Mouse (Mus musculus): Measurements from ENCODE around the gene Ust.

The Ust gene

GRCm38 (mm10) chr10:8339645-8340428, 178.8 kb downstream of the Ust start:
- DNase-seq (ENCODE audit: extremely low read depth, insufficient read length, low spot score) = no peak

GRCm38 (mm10) chr10:8336601-8337000, 182.0 kb downstream of the Ust start:
- DNase-seq (ENCODE audit: extremely low read depth, insufficient read length, low spot score) = no peak

- peak; percentile 35 for DNase-seq (ENCODE audit: extremely low read depth, insufficient read length, low spot score)
Observed at GRCm38 (mm10) chr10:8330958-8331357, 187.7 kb downstream of the Ust start.

GRCm38 (mm10) chr10:8330006-8330405, 188.6 kb downstream of the Ust start:
- DNase-seq (ENCODE audit: extremely low read depth, insufficient read length, low spot score) = no peak

- no peak for DNase-seq (ENCODE audit: extremely low read depth, insufficient read length, low spot score)
Observed at GRCm38 (mm10) chr10:8323304-8323765, 195.3 kb downstream of the Ust start.

GRCm38 (mm10) chr10:8320771-8321170, 197.9 kb downstream of the Ust start:
- DNase-seq (ENCODE audit: extremely low read depth, insufficient read length, low spot score) = no peak

GRCm38 (mm10) chr10:8309435-8309834, 209.2 kb downstream of the Ust start:
- DNase-seq (ENCODE audit: extremely low read depth, insufficient read length, low spot score) = no peak

GRCm38 (mm10) chr10:8304211-8304610, 214.4 kb downstream of the Ust start:
- DNase-seq (ENCODE audit: extremely low read depth, insufficient read length, low spot score) = no peak

GRCm38 (mm10) chr10:8299166-8299565, 219.5 kb downstream of the Ust start:
- DNase-seq (ENCODE audit: extremely low read depth, insufficient read length, low spot score) = no peak

- DNase-seq (ENCODE audit: extremely low read depth, insufficient read length, low spot score) = no peak
Observed at GRCm38 (mm10) chr10:8297214-8297613, 221.4 kb downstream of the Ust start.

- DNase-seq (ENCODE audit: extremely low read depth, insufficient read length, low spot score) = no peak
Observed at GRCm38 (mm10) chr10:8290661-8291060, 228.0 kb downstream of the Ust start.

- DNase-seq (ENCODE audit: extremely low read depth, insufficient read length, low spot score) = no peak
Observed at GRCm38 (mm10) chr10:8287350-8287791, 231.3 kb downstream of the Ust start.

GRCm38 (mm10) chr10:8283991-8284390, 234.6 kb downstream of the Ust start:
- no peak for DNase-seq (ENCODE audit: extremely low read depth, insufficient read length, low spot score)

- DNase-seq (ENCODE audit: extremely low read depth, insufficient read length, low spot score) = no peak
Observed at GRCm38 (mm10) chr10:8277094-8277493, 241.5 kb downstream of the Ust start.

- DNase-seq (ENCODE audit: extremely low read depth, insufficient read length, low spot score) = no peak
Observed at GRCm38 (mm10) chr10:8269681-8270080, 248.9 kb downstream of the Ust start.

GRCm38 (mm10) chr10:8259716-8260115, 258.9 kb downstream of the Ust start:
- no peak for DNase-seq (ENCODE audit: extremely low read depth, insufficient read length, low spot score)

GRCm38 (mm10) chr10:8250005-8250404, 268.6 kb downstream of the Ust start:
- DNase-seq (ENCODE audit: extremely low read depth, insufficient read length, low spot score) = no peak

GRCm38 (mm10) chr10:8242336-8242735, 276.3 kb downstream of the Ust start:
- DNase-seq (ENCODE audit: extremely low read depth, insufficient read length, low spot score) = no peak

- DNase-seq (ENCODE audit: extremely low read depth, insufficient read length, low spot score) = no peak
Observed at GRCm38 (mm10) chr10:8240703-8241102, 277.9 kb downstream of the Ust start.

GRCm38 (mm10) chr10:8240242-8240641, 278.4 kb downstream of the Ust start:
- no peak for DNase-seq (ENCODE audit: extremely low read depth, insufficient read length, low spot score)

GRCm38 (mm10) chr10:8236780-8237571, 281.6 kb downstream of the Ust start:
- no peak for DNase-seq (ENCODE audit: extremely low read depth, insufficient read length, low spot score)

All from 3134 (cell line).